Mouse (Mus musculus): ENCODE data around the gene Irx5.

DNA sequence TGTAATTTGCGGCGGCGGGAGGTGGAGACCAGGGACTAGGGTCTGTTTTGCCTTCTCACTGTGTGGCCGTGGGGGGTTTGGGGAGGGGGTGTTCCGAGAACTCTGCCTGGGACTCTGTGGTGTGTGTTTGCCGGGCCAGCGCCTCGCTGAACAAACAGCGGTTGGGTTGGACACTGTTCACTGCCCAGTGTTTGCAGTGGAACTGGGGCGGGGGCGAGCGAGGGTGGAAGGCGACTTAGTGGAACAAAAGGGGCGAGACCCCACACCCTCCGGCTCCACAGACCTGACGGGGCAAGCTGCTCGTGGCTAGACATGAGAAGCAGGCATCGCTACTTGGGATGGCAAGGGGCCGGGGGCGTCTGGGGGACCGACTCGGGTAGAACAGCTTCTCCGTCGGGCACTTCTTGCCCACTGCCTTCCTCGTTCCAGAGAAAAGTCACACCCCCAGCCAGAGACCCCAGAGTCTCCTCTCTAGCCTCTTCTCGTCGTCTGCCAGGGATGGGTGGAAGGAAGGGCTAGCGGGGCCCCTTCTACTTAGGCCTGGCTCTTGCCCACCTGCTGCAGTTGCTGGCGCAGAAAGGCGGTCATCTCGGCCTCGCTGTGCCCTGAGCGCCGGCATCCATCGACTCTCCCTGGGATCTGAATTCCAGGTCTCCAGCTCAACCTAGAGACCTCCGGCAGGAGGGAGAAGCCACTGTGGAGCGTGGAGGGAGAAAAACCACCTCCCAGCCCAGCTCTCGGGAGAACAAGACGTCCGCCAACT is 631 bp upstream of the Irx5 start:
- TF ChIP-seq CTCF (IDR thresholded peaks at IDR 0.05; ENCODE audit: borderline replicate concordance, insufficient read depth, low read length) (no peak), POLR2A (IDR thresholded peaks at IDR 0.05; ENCODE audit: low read depth, low read length) (no peak)
